Mouse (Mus musculus): Measurements from ENCODE around the gene Ifngr1. TPM values are rescaled to one million over a fixed set of nuclear protein-coding genes. Genes with fewer than 3 reads are reported as not detected.
"Not testable (repeated sequence)": the region's sequence is repeated elsewhere in the genome, so short reads cannot be mapped to it uniquely, and the experiment has no call there.

Ifngr1 gene
- total and polyA plus RNA-seq, 2 experiments from 2014 or later = 14.8 to 22.4 TPM

- H3K4me2 ChIP-seq (ENCODE audit: low read depth, low read length, poor library complexity, severe bottlenecking) = no peak overlapping the region
- no peak overlapping the region for H3K9ac ChIP-seq (replicated peaks; ENCODE audit: low read length, poor library complexity, severe bottlenecking)
- no peaks in the 10 kb centered on the region for H3K4me1 ChIP-seq (ENCODE audit: insufficient read depth, low read length)
- peaks cover 5% of the 10 kb centered on the region for H3K36me3 ChIP-seq (ENCODE audit: insufficient read depth, low read length)
- ATAC-seq (ENCODE audit: low FRiP score) (no peak), DNase-seq (ENCODE audit: low spot score) (no peak)
- no peaks in the 10 kb centered on the region for H3K27me3 ChIP-seq (ENCODE audit: insufficient read depth, low read length)
- no peak overlapping the region for H3K27ac ChIP-seq (ENCODE audit: low read depth, low read length)
- no peaks in the 10 kb centered on the region for H3K9me3 ChIP-seq (ENCODE audit: low read length)
- TF ChIP-seq CTCF (IDR thresholded peaks at IDR 0.05) = no peak
- H3K4me3 ChIP-seq (ENCODE audit: low read depth, low read length) = no peak overlapping the region
- WGBS = 62% methylated on average over 6 of the region's 6 CpGs
Observed at GRCm38 (mm10) chr10:19599331-19600092, 7.8 kb downstream of the Ifngr1 start.

DNA sequence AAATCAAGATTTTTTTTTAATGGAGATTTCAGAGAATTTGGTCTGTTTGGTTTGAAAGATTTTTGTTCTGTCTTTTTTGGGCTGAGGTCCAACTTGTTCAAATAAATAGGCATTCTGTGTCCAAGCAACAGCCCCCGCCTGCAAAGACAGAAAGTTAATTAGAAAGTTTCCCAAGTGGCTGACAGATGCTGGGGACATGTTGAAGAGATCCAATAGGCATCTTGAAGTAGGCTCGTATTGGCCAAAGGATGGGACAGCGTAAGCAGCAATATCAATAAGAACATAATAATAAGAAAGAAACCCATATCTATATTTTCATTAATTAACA is 8.3 kb downstream of the Ifngr1 start:
- Histone ChIP-seq H3K4me3 (ENCODE audit: low read depth, low read length) (no peak overlapping the region), H3K9me3 (ENCODE audit: low read length) (no peaks in the 10 kb centered on the region), H3K36me3 (ENCODE audit: insufficient read depth, low read length) (peaks cover 5% of the 10 kb centered on the region), H3K27ac (ENCODE audit: low read depth, low read length) (no peak overlapping the region), H3K4me1 (ENCODE audit: insufficient read depth, low read length) (no peaks in the 10 kb centered on the region), H3K4me2 (ENCODE audit: low read depth, low read length, poor library complexity, severe bottlenecking) (no peak overlapping the region), H3K27me3 (ENCODE audit: insufficient read depth, low read length) (no peaks in the 10 kb centered on the region), H3K9ac (replicated peaks; ENCODE audit: low read length, poor library complexity, severe bottlenecking) (no peak overlapping the region)
- no peak for ATAC-seq (ENCODE audit: low FRiP score)
- WGBS = 70% methylated on average over 3 of the region's 3 CpGs
- peak; percentile 19 for DNase-seq (ENCODE audit: low spot score)
- no peak for TF ChIP-seq CTCF (IDR thresholded peaks at IDR 0.05)

DNA sequence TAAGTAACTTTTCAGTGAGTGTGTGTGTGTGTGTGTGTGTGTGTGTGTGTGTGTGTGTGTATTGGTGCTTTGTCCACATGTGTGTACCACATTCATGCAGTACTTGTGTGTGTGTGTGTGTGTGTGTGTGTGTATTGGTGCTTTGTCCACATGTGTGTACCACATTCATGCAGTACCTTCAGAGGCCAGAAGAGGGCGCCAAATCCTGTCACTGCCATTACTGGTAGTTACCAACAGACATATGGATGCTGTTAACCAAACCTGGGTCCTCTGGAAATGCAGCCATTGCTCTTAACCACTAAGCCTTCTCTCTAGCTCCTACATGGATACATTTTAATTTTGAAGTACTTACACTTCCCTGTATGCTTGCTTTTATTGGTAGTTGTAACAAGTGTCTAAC is 9.8 kb downstream of the Ifngr1 start:
- TF ChIP-seq CTCF (IDR thresholded peaks at IDR 0.05) = peak; percentile 55
- ATAC-seq (ENCODE audit: low FRiP score); H3K36me3 ChIP-seq (ENCODE audit: insufficient read depth, low read length); H3K9ac ChIP-seq (replicated peaks; ENCODE audit: low read length, poor library complexity, severe bottlenecking); H3K27ac ChIP-seq (ENCODE audit: low read depth, low read length); H3K4me1 ChIP-seq (ENCODE audit: insufficient read depth, low read length); H3K27me3 ChIP-seq (ENCODE audit: insufficient read depth, low read length); H3K9me3 ChIP-seq (ENCODE audit: low read length); H3K4me3 ChIP-seq (ENCODE audit: low read depth, low read length); H3K4me2 ChIP-seq (ENCODE audit: low read depth, low read length, poor library complexity, severe bottlenecking); DNase-seq (ENCODE audit: low spot score): not testable (repeated sequence)
- 18% methylated on average over 1 of the region's 1 CpGs for WGBS

- WGBS = 93% methylated on average over 6 of the region's 6 CpGs
- H3K27me3 ChIP-seq (ENCODE audit: insufficient read depth, low read length) = no peaks in the 10 kb centered on the region
- H3K36me3 ChIP-seq (ENCODE audit: insufficient read depth, low read length) = peaks cover 15% of the 10 kb centered on the region
- H3K27ac ChIP-seq (ENCODE audit: low read depth, low read length) = no peak overlapping the region
- DNase-seq (ENCODE audit: low spot score) (no peak), ATAC-seq (ENCODE audit: low FRiP score) (no peak)
- H3K9ac ChIP-seq (replicated peaks; ENCODE audit: low read length, poor library complexity, severe bottlenecking) = no peak overlapping the region
- no peak for TF ChIP-seq CTCF (IDR thresholded peaks at IDR 0.05)
- no peak overlapping the region for H3K4me2 ChIP-seq (ENCODE audit: low read depth, low read length, poor library complexity, severe bottlenecking)
- H3K4me1 ChIP-seq (ENCODE audit: insufficient read depth, low read length) = no peaks in the 10 kb centered on the region
- no peak overlapping the region for H3K4me3 ChIP-seq (ENCODE audit: low read depth, low read length)
- H3K9me3 ChIP-seq (ENCODE audit: low read length) = no peaks in the 10 kb centered on the region
Observed at GRCm38 (mm10) chr10:19603231-19603630, 11.5 kb downstream of the Ifngr1 start.

DNA sequence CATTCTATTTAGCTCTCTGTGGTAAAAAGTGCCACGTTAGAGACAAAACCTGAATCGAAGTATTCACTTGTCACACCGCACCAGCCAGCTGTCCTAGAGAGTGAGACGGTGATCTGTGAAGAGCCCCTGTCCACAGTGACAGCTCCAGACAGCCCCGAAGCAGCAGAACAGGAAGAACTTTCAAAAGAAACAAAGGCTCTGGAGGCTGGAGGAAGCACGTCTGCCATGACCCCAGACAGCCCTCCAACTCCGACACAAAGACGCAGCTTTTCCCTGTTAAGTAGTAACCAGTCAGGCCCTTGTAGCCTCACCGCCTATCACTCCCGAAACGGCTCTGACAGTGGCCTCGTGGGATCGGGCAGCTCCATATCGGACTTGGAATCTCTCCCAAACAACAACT is 17.4 kb downstream of the Ifngr1 start:
- Histone ChIP-seq H3K4me1 (ENCODE audit: insufficient read depth, low read length) (no peaks in the 10 kb centered on the region), H3K9me3 (ENCODE audit: low read length) (no peaks in the 10 kb centered on the region), H3K36me3 (ENCODE audit: insufficient read depth, low read length) (peaks cover 13% of the 10 kb centered on the region; the same call in 1 of the 2 replicates), H3K4me2 (ENCODE audit: low read depth, low read length, poor library complexity, severe bottlenecking) (no peak overlapping the region), H3K27me3 (ENCODE audit: insufficient read depth, low read length) (no peaks in the 10 kb centered on the region), H3K27ac (ENCODE audit: low read depth, low read length) (no peak overlapping the region), H3K4me3 (ENCODE audit: low read depth, low read length) (no peak overlapping the region), H3K9ac (replicated peaks; ENCODE audit: low read length, poor library complexity, severe bottlenecking) (no peak overlapping the region)
- WGBS = 39% methylated on average over 14 of the region's 14 CpGs
- no peak for DNase-seq (ENCODE audit: low spot score)
- ATAC-seq (ENCODE audit: low FRiP score) = no peak
- no peak for TF ChIP-seq CTCF (IDR thresholded peaks at IDR 0.05)

DNA sequence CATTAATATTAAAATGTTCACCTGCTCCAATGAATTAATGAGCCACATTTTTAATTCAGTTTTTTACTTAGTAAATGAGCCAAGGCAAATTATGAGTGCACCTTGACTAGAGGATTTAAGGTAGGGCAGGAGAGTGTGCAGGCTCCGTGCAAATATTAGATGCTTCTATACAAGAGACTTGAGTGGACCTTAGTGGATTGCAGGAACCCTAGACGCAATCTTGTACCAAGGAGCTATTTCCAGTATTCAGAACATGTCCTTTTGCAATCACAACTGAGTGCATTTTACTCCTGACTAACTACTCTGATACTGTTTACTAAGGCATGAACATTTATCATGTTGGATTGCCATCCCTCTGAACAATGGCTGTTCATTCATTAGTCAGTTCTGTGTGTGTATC is 19.9 kb downstream of the Ifngr1 start:
- WGBS = 60% methylated on average over 2 of the region's 2 CpGs
- no peaks in the 10 kb centered on the region for H3K27me3 ChIP-seq (ENCODE audit: insufficient read depth, low read length)
- no peaks in the 10 kb centered on the region for H3K9me3 ChIP-seq (ENCODE audit: low read length)
- no peaks in the 10 kb centered on the region for H3K4me1 ChIP-seq (ENCODE audit: insufficient read depth, low read length)
- no peak for DNase-seq (ENCODE audit: low spot score)
- no peak overlapping the region for H3K4me2 ChIP-seq (ENCODE audit: low read depth, low read length, poor library complexity, severe bottlenecking)
- no peak for ATAC-seq (ENCODE audit: low FRiP score)
- TF ChIP-seq CTCF (IDR thresholded peaks at IDR 0.05) = no peak
- no peak overlapping the region for H3K9ac ChIP-seq (replicated peaks; ENCODE audit: low read length, poor library complexity, severe bottlenecking)
- no peak overlapping the region for H3K27ac ChIP-seq (ENCODE audit: low read depth, low read length)
- H3K4me3 ChIP-seq (ENCODE audit: low read depth, low read length) = no peak overlapping the region
- peaks cover 10% of the 10 kb centered on the region; the same call in 1 of the 2 replicates for H3K36me3 ChIP-seq (ENCODE audit: insufficient read depth, low read length)
